Mouse (Mus musculus): ENCODE measurements around the gene Fam81a.

Gene Fam81a

DNA sequence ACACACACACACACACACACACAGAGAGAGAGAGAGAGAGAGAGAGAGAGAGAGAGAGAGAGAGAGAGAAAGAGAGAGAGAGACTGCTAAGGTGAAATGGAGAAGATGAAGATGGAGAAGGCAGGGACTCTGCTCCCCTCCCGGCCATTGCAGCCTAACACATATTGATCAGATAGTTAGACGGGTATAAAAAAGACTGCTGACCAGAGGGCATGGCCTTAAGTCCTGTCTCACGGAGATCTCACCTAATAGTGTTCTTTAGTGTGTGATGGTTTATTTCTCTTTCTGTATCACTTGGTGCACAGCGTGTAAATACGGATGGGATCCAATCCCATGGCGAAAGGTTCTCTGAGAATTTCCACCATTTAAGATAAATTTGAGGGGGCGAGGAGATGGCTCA lies at the start of gene Fam81a:
Gene Fam81a (minus strand): TSS at position 101 of the 400 bp plus-strand sequence.
- in situ Hi-C loops (cut with MboI, MseI), result no loop called here

GRCm38 (mm10) chr9:70182639-70183038 lies 40.3 kb upstream of the Fam81a start:
- in situ Hi-C loops (cut with MboI, MseI), result no loop called here

- in situ Hi-C loops (cut with MboI, MseI), result no loop called here
Measured at GRCm38 (mm10) chr9:70181719-70182118, 39.4 kb upstream of the Fam81a start.

- in situ Hi-C loops (cut with MboI, MseI), result no loop called here
Measured at GRCm38 (mm10) chr9:70176291-70176690, 33.9 kb upstream of the Fam81a start.

DNA sequence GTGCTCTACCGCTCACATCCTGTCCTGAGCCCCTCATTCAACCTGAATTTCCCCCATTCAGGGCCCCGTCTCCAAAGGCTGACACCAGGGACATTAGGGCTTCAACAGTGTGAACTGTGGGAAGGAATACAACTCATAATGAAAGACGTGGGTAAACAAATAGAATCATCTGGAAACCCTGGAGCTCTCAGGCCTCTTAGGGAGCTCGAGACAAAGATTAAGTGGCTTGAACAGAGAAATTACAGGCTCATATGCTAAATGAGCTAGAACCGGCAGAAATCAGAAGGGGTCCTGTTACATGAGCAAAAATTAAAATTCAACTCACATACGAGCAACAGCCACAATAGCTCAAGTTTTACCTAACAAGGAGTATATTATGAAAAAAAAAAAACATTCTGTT lies 32.5 kb upstream of the Fam81a start:
- in situ Hi-C loops (cut with MboI, MseI), result no loop called here

- in situ Hi-C loops (cut with MboI, MseI), result no loop called here
Measured at GRCm38 (mm10) chr9:70174291-70174848, 32.0 kb upstream of the Fam81a start.

DNA sequence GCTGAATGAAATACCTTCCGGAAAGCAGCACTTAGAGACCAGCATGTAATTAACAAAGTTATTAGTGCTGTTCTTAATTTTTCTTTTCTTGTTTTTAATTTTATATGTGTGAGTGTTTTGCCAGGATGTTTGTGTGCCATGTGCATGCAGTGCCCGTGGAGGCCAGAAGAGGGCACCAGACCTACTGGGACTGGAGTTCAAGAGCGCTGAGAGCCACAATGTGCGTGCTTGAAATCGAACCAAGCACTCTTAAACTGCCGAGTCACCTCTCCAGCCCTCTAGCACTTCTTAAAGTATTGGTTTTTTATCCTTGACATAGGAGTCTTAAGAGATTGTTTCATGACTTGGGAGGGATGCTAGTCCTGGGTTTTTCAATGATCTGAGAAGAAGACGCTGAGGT lies 26.6 kb upstream of the Fam81a start:
- in situ Hi-C loops (cut with MboI, MseI), result no loop called here

DNA sequence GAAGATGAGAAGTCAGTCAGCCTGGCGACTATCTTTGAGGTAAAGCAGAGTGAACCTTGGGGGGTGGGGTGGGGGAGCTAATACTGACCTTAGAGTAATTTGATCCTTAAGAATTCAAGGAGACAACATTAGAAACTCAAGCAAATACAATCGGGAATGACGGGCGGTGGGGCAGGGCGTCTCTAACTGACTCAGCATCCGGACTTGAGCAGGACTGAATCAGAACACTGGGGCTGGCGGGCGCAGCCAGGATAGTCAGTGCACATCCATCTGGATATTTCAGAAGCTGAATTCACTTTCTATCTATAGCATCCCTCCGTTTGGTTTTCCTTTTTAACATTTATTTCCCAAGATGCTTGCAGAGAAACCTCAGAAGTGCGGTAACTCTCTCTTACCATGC lies 17.7 kb upstream of the Fam81a start:
- in situ Hi-C loops (cut with MboI, MseI), result no loop called here

DNA sequence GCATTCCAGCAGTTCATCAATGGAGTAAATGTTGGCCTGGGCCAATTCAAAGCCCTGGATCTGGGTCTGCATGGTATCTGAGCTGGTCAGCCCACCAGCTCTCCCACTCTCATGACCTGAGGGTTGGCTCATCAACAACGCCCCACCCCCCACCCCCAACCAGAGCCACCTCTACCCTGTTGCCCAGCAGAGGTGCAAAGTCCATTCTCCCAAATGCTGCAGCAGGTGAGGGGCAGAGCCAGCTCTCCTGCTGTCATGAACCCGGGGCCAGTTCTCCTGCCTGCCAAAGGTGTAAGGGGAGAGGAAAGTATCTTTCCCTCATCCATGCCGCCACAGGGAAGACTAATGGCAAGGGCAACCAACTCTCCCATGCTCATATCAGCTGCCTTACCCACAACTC lies 5.3 kb upstream of the Fam81a start:
- in situ Hi-C loops (cut with MboI, MseI), result no loop called here

- in situ Hi-C loops (cut with MboI, MseI), result no loop called here
Measured at GRCm38 (mm10) chr9:70145426-70145825, 3.1 kb upstream of the Fam81a start.

DNA sequence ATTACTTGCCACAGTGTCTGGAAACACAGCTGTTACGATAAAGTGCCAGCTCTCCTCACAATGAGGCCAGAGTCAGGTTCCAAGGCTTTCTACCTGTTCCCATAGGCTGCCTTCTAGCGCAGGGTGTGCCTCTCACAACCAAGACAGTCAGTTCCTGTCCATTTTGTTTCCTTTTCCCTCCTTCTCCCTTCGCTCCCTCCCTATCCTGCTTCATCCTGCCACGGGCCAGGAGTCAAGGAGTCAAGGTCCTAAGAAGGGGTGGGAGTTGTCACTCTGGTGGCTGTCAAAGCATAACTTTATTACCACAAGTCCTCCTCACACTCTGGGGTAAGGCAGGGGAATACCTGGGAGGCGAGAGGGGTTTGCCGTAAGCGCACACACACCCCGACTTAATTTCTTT lies 966 bp upstream of the Fam81a start:
- in situ Hi-C loops (cut with MboI, MseI), result no loop called here

DNA sequence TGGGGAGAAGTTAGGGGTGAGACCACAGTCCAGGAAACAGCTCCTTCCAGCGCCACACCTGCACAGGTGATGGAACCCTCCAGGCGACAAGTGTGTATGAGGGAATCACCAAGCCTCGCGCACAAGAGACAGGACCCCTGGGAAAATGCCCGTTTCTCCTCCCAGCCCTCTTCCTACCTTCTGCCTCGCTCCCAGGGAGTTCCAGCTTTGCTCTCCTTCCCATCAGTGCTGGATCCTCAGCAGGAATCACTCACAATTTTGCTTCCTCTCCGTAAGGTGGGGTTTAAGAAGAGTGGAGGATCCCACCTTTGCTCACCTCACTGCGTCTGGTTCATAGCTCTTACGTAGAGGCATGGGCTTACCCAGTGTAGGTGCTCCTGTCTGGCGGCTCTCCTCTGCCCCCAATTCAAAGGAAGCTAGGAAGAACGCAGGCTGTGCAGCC lies 454 bp downstream of the Fam81a start:
- in situ Hi-C loops (cut with MboI, MseI), result no loop called here

- in situ Hi-C loops (cut with MboI, MseI), result no loop called here
Measured at GRCm38 (mm10) chr9:70140871-70141796, 1.2 kb downstream of the Fam81a start.

GRCm38 (mm10) chr9:70140340-70140739 lies 2.0 kb downstream of the Fam81a start:
- in situ Hi-C loops (cut with MboI, MseI), result no loop called here

DNA sequence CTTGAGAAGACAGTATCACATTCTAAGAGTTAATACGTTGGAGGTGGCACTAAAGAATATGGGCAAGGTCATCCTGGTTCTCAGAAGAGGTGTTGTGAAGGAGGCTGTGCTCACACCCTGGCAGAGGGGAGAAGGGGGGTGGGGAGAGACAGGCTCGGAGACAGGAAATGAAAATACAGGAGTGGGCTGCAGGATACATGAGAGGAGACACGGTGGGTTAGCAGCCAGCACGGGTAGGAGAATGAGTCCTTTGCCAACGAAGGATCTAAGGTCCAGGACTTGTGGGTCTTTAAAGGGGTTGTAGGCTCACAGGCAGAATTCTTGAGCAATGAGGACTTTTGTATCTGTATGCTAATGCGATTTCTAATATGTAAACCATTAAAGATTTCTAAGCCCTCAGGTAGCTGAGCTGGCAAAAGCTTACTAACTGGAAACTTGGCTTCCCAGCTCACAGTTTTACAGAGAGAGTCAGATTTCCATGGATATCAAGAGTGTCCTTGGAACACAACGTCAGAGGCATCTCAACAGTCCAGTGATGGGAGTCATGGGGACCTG lies 3.0 kb downstream of the Fam81a start:
- in situ Hi-C loops (cut with MboI, MseI), result no loop called here

- in situ Hi-C loops (cut with MboI, MseI), result no loop called here
Measured at GRCm38 (mm10) chr9:70138511-70138910, 3.8 kb downstream of the Fam81a start.

- in situ Hi-C loops (cut with MboI, MseI), result no loop called here
Measured at GRCm38 (mm10) chr9:70137991-70138390, 4.4 kb downstream of the Fam81a start.

DNA sequence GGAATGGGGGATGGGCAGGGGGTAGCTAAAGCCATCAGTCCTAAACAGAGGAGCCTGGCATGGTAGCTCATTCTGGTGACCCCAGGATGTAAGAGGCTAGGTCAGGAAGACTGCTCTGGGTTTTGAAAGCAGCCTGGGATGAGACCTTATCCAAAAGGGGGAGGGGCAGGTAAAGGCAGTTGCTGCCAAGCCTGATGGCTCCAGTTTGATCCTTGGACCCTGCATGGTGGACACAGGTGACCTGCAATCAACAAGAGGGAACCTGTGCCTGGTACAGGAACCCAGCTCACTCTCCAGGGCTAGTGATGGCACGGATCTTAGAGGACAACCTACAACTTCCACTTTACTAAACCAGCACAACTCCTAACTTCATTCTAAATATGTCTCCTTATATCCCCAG lies 7.2 kb downstream of the Fam81a start:
- in situ Hi-C loops (cut with MboI, MseI), result no loop called here

- in situ Hi-C loops (cut with MboI, MseI), result no loop called here
Measured at GRCm38 (mm10) chr9:70134716-70135115, 7.6 kb downstream of the Fam81a start.

DNA sequence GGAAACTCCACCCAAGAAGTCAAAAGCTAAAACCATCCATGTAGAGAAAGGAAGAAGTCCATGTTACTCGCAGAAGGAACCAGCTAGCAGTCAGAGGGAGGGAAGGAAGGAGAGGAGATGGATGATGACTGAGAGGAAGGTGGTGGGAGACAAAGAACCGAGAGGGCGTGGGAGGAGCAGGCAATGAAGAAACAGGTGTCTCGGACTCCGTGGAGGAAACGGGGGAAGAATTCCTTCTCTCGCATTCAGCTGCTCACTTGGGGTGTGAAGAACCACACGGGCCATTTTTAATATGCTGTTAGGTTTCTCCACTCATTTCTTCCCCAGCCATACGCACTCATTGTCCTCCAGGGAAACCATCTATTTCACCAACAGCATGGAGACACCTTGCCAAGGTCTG lies 8.1 kb downstream of the Fam81a start:
- in situ Hi-C loops (cut with MboI, MseI), result no loop called here

- in situ Hi-C loops (cut with MboI, MseI), result no loop called here
Measured at GRCm38 (mm10) chr9:70130786-70131185, 11.6 kb downstream of the Fam81a start.

DNA sequence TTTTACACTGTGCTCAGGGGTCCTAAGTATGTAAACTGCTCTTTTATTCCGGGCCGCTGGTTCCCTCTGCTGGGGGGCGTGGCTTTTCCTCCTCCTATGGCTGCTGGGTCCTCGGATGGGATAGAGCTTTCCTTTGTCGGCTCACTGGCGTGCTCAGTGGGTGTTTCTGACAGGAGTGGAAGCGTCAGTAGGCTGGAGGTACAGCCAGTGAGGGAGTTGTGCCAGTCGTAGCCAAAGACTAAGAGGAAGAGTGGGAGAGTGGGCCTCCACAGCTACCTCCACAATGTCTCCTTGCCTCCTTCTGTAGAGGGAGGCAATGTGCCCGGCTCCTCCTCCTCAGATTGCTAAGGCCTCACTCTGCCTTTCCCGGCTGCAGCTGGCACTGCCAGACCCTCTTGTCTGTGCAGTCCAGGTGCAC lies 30.5 kb downstream of the Fam81a start:
- in situ Hi-C loops (cut with MboI, MseI), result no loop called here

DNA sequence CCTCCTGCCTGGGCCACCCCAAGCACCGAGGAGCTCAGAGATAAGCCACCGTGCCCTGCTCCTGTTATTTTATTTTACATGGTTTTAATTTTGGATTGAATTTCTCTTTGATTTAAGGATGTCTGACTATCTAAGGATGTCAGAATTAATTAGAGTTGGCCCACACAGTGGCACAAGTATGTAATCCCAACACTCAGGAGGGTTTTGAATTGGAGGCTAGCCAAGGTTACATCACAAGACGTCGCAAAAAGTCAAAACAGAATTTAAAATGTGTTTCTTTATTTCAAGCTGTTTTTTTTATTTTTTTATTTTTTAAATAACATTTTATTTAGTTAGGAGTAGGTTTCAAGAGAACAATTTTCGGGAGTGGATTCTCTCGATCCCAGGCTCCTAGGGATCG lies 31.5 kb downstream of the Fam81a start:
- in situ Hi-C loops (cut with MboI, MseI), result no loop called here
